Mouse (Mus musculus): Measurements from ENCODE around the gene Vav1. TPM values are rescaled to one million over a fixed set of nuclear protein-coding genes. Genes with fewer than 3 reads are reported as not detected.
A peak's percentile ranks its signal among the peaks of the same experiment; 100 is the strongest.
"Not testable (repeated sequence)": the region's sequence is repeated elsewhere in the genome, so short reads cannot be mapped to it uniquely, and the experiment has no call there.

Gene Vav1
- polyA plus RNA-seq, 1 experiment = 3.4 TPM

DNA sequence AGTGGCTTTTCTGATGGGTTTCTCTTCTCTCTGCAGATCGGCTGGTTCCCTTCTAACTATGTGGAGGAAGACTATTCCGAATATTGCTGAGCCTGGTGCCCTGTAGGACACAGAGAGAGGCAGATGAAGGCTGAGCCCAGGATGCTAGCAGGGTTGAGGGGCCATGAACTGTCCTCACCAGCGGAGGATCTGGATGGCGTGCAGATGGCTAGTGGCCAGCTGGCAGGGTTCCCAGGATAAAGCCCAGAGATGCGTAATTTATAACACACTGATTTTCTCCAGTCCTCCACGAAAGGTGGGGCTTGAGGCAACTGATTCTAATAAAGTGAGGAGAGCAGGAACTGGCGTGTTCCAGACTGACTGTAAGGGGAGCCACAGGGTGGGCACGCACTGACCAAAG, 48.7 kb downstream of the Vav1 start:
- Histone ChIP-seq H3K27ac (ENCODE audit: insufficient read depth, low read depth, low read length) (no peak overlapping the region), H3K4me3 (ENCODE audit: insufficient read depth, low read depth, low read length) (no peak overlapping the region), H3K27me3 (replicated peaks; ENCODE audit: control insufficient read depth, insufficient read depth, low read length) (no peaks in the 10 kb centered on the region), H3K4me1 (ENCODE audit: control insufficient read depth, insufficient read depth, low read length) (no peaks in the 10 kb centered on the region), H3K36me3 (ENCODE audit: control insufficient read depth, insufficient read depth, low read length) (no peaks in the 10 kb centered on the region)
- 34% methylated on average over 8 of the region's 8 CpGs for WGBS
- DNase-seq = peak; percentile 66
- no peak for TF ChIP-seq CTCF (conservative IDR thresholded peaks at IDR 0.05; ENCODE audit: insufficient read depth, insufficient read length, low read depth, low read length)
- TF ChIP-seq POLR2A (IDR thresholded peaks at IDR 0.05; ENCODE audit: low read depth, low read length) = no peak

DNA sequence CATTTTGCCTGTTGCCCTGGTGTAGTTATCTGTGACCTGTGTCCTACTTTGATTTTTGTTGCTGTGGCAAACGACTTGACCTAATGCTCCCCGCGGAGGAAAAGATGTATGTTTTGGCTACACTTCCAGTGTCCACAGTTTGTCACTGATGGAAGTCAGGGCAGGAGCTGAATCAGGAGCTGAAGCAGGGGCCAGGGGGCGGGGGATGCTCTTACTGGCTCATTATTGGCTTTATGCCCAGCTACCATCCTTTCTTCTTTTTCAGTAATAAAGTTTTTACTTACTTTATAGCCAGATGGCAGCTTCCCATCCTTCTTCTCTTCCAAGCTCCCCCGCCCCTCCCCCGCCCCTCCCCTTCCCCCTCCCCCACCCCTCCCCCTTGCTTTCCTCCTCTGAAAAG, 50.0 kb downstream of the Vav1 start:
- DNase-seq = no peak
- no peaks in the 10 kb centered on the region for H3K27me3 ChIP-seq (replicated peaks; ENCODE audit: control insufficient read depth, insufficient read depth, low read length)
- TF ChIP-seq CTCF (conservative IDR thresholded peaks at IDR 0.05; ENCODE audit: insufficient read depth, insufficient read length, low read depth, low read length) (no peak), POLR2A (IDR thresholded peaks at IDR 0.05; ENCODE audit: low read depth, low read length) (no peak)
- H3K4me1 ChIP-seq (ENCODE audit: control insufficient read depth, insufficient read depth, low read length) = no peaks in the 10 kb centered on the region
- WGBS = 23% methylated on average over 6 of the region's 6 CpGs
- no peak overlapping the region for H3K4me3 ChIP-seq (ENCODE audit: insufficient read depth, low read depth, low read length)
- H3K36me3 ChIP-seq (ENCODE audit: control insufficient read depth, insufficient read depth, low read length) = no peaks in the 10 kb centered on the region
- no peak overlapping the region for H3K27ac ChIP-seq (ENCODE audit: insufficient read depth, low read depth, low read length)

GRCm38 (mm10) chr17:57330993-57331392, 52.1 kb downstream of the Vav1 start:
- Histone ChIP-seq H3K36me3 (ENCODE audit: control insufficient read depth, insufficient read depth, low read length) (no peaks in the 10 kb centered on the region), H3K27ac (ENCODE audit: insufficient read depth, low read depth, low read length) (no peak overlapping the region), H3K27me3 (replicated peaks; ENCODE audit: control insufficient read depth, insufficient read depth, low read length) (no peaks in the 10 kb centered on the region), H3K4me3 (ENCODE audit: insufficient read depth, low read depth, low read length) (no peak overlapping the region), H3K4me1 (ENCODE audit: control insufficient read depth, insufficient read depth, low read length) (no peaks in the 10 kb centered on the region)
- WGBS = 84% methylated on average over 8 of the region's 8 CpGs
- DNase-seq = no peak
- TF ChIP-seq POLR2A (IDR thresholded peaks at IDR 0.05; ENCODE audit: low read depth, low read length) (no peak), CTCF (conservative IDR thresholded peaks at IDR 0.05; ENCODE audit: insufficient read depth, insufficient read length, low read depth, low read length) (no peak)

DNA sequence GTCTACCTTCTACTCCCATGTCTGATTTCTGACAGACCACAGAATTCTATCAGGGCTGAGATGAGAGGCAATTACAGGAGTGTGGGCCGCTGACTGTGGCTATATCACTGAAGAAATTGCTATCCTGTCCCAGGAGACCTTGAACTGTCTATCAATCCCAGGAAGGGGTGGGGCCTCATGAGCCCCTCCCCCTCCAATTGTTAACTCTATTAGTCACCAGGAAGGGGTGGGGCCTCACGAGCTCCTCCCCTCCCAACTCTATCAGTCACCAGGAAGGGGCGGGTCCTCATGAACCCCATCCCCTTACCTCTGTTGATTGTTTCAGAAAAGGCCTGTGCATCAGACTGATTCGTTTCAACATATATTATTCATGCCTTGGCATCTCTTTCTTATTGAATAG, 53.3 kb downstream of the Vav1 start:
- no peak overlapping the region for H3K27ac ChIP-seq (ENCODE audit: insufficient read depth, low read depth, low read length)
- TF ChIP-seq POLR2A (IDR thresholded peaks at IDR 0.05; ENCODE audit: low read depth, low read length) = no peak
- TF ChIP-seq CTCF (conservative IDR thresholded peaks at IDR 0.05; ENCODE audit: insufficient read depth, insufficient read length, low read depth, low read length) = no peak
- H3K27me3 ChIP-seq (replicated peaks; ENCODE audit: control insufficient read depth, insufficient read depth, low read length) = no peaks in the 10 kb centered on the region
- 75% methylated on average over 4 of the region's 4 CpGs for WGBS
- DNase-seq = no peak
- no peak overlapping the region for H3K4me3 ChIP-seq (ENCODE audit: insufficient read depth, low read depth, low read length)
- H3K4me1 ChIP-seq (ENCODE audit: control insufficient read depth, insufficient read depth, low read length) = no peaks in the 10 kb centered on the region
- H3K36me3 ChIP-seq (ENCODE audit: control insufficient read depth, insufficient read depth, low read length) = no peaks in the 10 kb centered on the region

- no peaks in the 10 kb centered on the region for H3K4me1 ChIP-seq (ENCODE audit: control insufficient read depth, insufficient read depth, low read length)
- no peaks in the 10 kb centered on the region for H3K27me3 ChIP-seq (replicated peaks; ENCODE audit: control insufficient read depth, insufficient read depth, low read length)
- H3K4me3 ChIP-seq (ENCODE audit: insufficient read depth, low read depth, low read length) = no peak overlapping the region
- WGBS = 53% methylated on average over 9 of the region's 9 CpGs
- H3K27ac ChIP-seq (ENCODE audit: insufficient read depth, low read depth, low read length) = no peak overlapping the region
- TF ChIP-seq POLR2A (IDR thresholded peaks at IDR 0.05; ENCODE audit: low read depth, low read length) (no peak), CTCF (conservative IDR thresholded peaks at IDR 0.05; ENCODE audit: insufficient read depth, insufficient read length, low read depth, low read length) (no peak)
- H3K36me3 ChIP-seq (ENCODE audit: control insufficient read depth, insufficient read depth, low read length) = no peaks in the 10 kb centered on the region
- DNase-seq = no peak
Observed at GRCm38 (mm10) chr17:57334001-57334760, 55.3 kb downstream of the Vav1 start.

DNA sequence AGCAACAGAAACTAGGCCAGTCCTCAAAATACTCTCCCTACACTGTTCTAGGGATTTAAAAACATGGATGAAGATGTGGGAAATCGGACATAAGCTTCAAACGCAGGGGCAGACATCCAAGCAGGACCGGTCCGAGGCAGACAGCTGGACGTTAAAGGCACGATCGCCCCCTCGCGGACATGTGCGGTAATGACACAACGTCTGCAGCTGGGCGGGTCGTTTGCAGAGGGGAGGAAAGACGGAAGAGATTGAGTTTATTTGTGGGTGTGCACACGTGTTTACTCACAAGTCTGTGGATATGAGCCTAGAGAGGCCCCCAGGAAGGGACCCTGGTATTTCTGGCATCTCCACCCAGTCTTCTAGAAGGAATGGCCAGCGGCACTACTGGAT, 55.9 kb downstream of the Vav1 start:
- peak; percentile 83 for DNase-seq
- no peaks in the 10 kb centered on the region for H3K27me3 ChIP-seq (replicated peaks; ENCODE audit: control insufficient read depth, insufficient read depth, low read length)
- WGBS = 6% methylated on average over 16 of the region's 16 CpGs
- no peak overlapping the region for H3K4me3 ChIP-seq (ENCODE audit: insufficient read depth, low read depth, low read length)
- H3K27ac ChIP-seq (ENCODE audit: insufficient read depth, low read depth, low read length) = no peak overlapping the region
- TF ChIP-seq POLR2A (IDR thresholded peaks at IDR 0.05; ENCODE audit: low read depth, low read length) (no peak), CTCF (conservative IDR thresholded peaks at IDR 0.05; ENCODE audit: insufficient read depth, insufficient read length, low read depth, low read length) (peak; percentile 95)
- H3K4me1 ChIP-seq (ENCODE audit: control insufficient read depth, insufficient read depth, low read length) = no peaks in the 10 kb centered on the region
- H3K36me3 ChIP-seq (ENCODE audit: control insufficient read depth, insufficient read depth, low read length) = no peaks in the 10 kb centered on the region

DNA sequence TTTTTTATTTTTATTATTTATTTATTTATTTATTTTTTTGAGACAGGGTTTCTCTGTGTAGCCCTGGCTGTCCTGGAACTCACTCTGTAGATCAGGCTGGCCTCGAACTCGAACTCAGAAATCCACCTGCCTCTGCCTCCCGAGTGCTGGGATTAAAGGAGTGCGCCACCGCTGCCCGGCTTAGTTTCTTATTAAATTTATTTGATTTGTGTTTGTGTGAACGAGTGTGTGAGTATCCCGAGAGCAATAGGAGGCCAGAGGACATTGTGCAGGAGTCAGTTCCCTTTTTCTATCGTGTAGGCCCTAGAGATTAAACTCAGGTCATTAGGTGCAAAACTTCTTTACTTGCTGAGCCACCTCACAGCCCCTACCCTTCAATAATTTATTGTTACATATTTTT, 56.3 kb downstream of the Vav1 start:
- not testable (repeated sequence) for H3K4me3 ChIP-seq (ENCODE audit: insufficient read depth, low read depth, low read length); H3K4me1 ChIP-seq (ENCODE audit: control insufficient read depth, insufficient read depth, low read length); H3K27ac ChIP-seq (ENCODE audit: insufficient read depth, low read depth, low read length); H3K36me3 ChIP-seq (ENCODE audit: control insufficient read depth, insufficient read depth, low read length); DNase-seq; H3K27me3 ChIP-seq (replicated peaks; ENCODE audit: control insufficient read depth, insufficient read depth, low read length)
- WGBS = 69% methylated on average over 9 of the region's 9 CpGs
